Mouse (Mus musculus): ENCODE measurements at regions not wholly inside any gene's neighbourhood (a gene's known extent, or its start where the extent isn't known, plus 50 kb on each side); places are given as distances from the start of the nearest gene placed in this dataset.

- no peak overlapping the region for H3K27ac ChIP-seq
- no peak for DNase-seq (ENCODE audit: extremely low spot score, low spot score)
- no peaks in the 10 kb centered on the region for H3K27me3 ChIP-seq (ENCODE audit: poor library complexity, severe bottlenecking)
- no peaks in the 10 kb centered on the region for H3K9me3 ChIP-seq
- no peaks in the 10 kb centered on the region for H3K4me1 ChIP-seq
- H3K4me3 ChIP-seq, result no peak overlapping the region
- H3K36me3 ChIP-seq (replicated peaks), result no peaks in the 10 kb centered on the region
- 91% methylated on average over 5 of the region's 5 CpGs for WGBS
Measured at GRCm38 (mm10) chr11:6966968-6967367, 96.3 kb upstream of the Adcy1 start.

DNA sequence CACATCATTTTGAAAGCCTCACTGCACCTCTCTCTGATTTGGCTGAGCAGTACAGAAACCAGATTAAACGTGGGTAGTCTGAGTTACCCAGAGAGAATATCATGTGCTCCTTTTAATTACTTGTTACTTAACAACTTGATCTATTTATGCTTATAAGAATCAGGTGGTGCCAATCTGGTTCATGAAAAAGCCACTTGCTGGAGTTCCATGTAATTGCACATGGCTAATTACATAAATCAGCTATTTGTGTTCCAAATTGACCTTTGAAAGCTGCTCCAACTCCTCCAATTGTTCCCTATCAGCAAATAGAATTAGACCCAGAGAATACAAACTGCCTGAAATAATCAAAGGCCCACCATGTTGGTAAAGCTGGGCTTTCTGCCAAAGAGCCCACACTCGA, 98.8 kb upstream of the Adcy1 start:
- Histone ChIP-seq H3K36me3 (replicated peaks) (no peaks in the 10 kb centered on the region), H3K27ac (no peak overlapping the region), H3K27me3 (ENCODE audit: poor library complexity, severe bottlenecking) (no peaks in the 10 kb centered on the region), H3K9me3 (peaks cover 9% of the 10 kb centered on the region; the same call in 1 of the 2 replicates), H3K4me1 (no peaks in the 10 kb centered on the region), H3K4me3 (no peak overlapping the region)
- no peak for DNase-seq (ENCODE audit: extremely low spot score, low spot score)
- 78% methylated on average over 2 of the region's 2 CpGs for WGBS

DNA sequence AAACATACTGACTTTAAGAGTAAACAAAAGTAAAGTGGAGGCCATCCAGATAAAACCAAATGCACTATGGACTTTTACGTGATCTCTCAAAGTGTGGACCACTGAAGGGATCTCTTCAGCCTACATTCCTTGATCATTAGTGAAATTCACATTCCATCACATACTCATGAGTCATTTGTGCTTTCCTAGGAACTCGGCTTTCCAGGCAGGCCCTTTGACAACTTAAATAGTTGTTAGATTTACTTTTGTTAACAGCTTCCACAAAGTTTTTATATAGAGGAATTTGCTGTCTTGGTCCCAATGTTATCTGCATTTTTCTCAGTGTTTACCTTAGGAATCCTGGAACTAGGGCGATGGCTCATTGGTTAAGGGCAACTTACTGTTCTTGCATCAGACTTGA, 99.7 kb upstream of the Adcy1 start:
- no peak overlapping the region for H3K4me3 ChIP-seq
- H3K4me1 ChIP-seq, result no peaks in the 10 kb centered on the region
- H3K9me3 ChIP-seq, result peaks cover 9% of the 10 kb centered on the region; the same call in 1 of the 2 replicates
- no peak for DNase-seq (ENCODE audit: extremely low spot score, low spot score)
- no peak overlapping the region for H3K27ac ChIP-seq
- H3K27me3 ChIP-seq (ENCODE audit: poor library complexity, severe bottlenecking), result no peaks in the 10 kb centered on the region
- H3K36me3 ChIP-seq (replicated peaks), result no peaks in the 10 kb centered on the region
- 86% methylated on average over 3 of the region's 3 CpGs for WGBS

DNA sequence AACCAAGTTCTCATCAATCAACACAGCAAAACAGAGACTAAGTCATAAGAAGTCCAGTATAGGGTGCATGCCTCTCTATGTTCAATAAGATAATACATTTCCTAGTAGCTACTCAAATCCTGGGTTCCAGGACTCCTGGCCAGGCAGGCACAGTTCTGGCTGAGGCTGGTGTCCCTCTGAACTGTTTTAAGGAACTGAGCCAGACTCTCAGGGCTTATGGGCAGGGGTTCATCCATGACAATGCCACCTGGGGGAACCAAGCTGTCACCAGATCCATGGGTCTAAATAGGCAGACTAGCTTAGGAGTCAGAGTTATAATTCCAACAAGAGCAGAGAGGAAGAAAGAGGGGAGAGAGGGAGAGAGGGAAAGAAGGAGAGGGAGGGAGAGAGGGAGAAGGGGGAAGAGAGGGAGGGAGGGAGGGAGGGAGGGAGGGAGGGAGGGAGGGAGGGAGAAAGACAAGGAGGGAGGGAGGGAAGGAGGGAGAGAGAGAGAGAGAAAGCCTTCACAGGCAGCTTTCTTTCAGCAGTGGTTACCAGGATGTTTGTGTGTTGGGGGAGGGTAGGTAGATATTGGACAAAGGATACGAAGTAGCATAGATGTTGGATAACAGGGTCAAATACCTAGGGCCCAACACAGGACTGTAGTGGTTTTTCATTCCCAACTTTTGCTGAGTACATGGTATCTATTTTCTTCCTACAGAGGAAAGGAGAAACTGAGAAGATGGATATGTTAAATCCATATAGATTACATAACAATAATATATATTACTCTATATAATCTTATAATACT, 100.3 kb upstream of the Adcy1 start:
- Histone ChIP-seq H3K4me3 (no peak overlapping the region), H3K4me1 (no peaks in the 10 kb centered on the region), H3K27ac (no peak overlapping the region), H3K9me3 (peaks cover 11% of the 10 kb centered on the region; the same call in 1 of the 2 replicates), H3K27me3 (ENCODE audit: poor library complexity, severe bottlenecking) (no peaks in the 10 kb centered on the region), H3K36me3 (replicated peaks) (no peaks in the 10 kb centered on the region)
- WGBS, result 77% methylated on average over 1 of the region's 1 CpGs
- DNase-seq (ENCODE audit: extremely low spot score, low spot score), result no peak

DNA sequence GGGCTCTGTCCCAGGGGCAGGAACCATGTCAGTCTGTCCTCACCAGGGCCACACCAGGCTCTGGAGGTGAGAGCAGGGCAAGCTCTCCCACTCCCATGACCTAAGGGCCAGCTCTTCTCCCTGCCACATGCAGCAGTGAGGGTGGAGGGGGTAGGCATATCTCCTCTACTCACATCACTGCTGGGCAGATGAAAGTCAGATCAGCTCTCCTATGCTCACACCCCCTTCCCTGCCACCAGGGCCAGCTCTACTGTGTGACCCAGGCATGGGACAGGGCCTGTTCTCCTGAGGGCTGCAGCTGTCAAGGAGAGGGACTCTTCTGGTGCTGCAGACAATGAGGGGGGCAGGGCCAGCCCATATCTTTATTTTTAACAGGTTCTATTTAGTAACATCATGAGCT, 101.0 kb upstream of the Adcy1 start:
- Histone ChIP-seq H3K36me3 (replicated peaks) (no peaks in the 10 kb centered on the region), H3K9me3 (peaks cover 11% of the 10 kb centered on the region; the same call in 1 of the 2 replicates), H3K27me3 (ENCODE audit: poor library complexity, severe bottlenecking) (no peaks in the 10 kb centered on the region), H3K4me3 (no peak overlapping the region), H3K4me1 (no peaks in the 10 kb centered on the region), H3K27ac (no peak overlapping the region)
- DNase-seq (ENCODE audit: extremely low spot score, low spot score), result no peak

- no peak overlapping the region for H3K27ac ChIP-seq
- H3K4me1 ChIP-seq, result no peaks in the 10 kb centered on the region
- no peaks in the 10 kb centered on the region for H3K36me3 ChIP-seq (replicated peaks)
- 89% methylated on average over 1 of the region's 1 CpGs for WGBS
- no peaks in the 10 kb centered on the region for H3K9me3 ChIP-seq
- no peak overlapping the region for H3K4me3 ChIP-seq
- DNase-seq (ENCODE audit: extremely low spot score, low spot score), result no peak
- H3K27me3 ChIP-seq (ENCODE audit: poor library complexity, severe bottlenecking), result no peaks in the 10 kb centered on the region
Measured at GRCm38 (mm10) chr11:6952787-6953186, 110.5 kb upstream of the Adcy1 start.

- H3K27ac ChIP-seq, result no peak overlapping the region
- H3K36me3 ChIP-seq (replicated peaks), result no peaks in the 10 kb centered on the region
- no peak overlapping the region for H3K4me3 ChIP-seq
- DNase-seq (ENCODE audit: extremely low spot score, low spot score), result no peak
- H3K27me3 ChIP-seq (ENCODE audit: poor library complexity, severe bottlenecking), result no peaks in the 10 kb centered on the region
- no peaks in the 10 kb centered on the region for H3K4me1 ChIP-seq
- no peaks in the 10 kb centered on the region for H3K9me3 ChIP-seq
Measured at GRCm38 (mm10) chr11:6951361-6951760, 111.9 kb upstream of the Adcy1 start.

DNA sequence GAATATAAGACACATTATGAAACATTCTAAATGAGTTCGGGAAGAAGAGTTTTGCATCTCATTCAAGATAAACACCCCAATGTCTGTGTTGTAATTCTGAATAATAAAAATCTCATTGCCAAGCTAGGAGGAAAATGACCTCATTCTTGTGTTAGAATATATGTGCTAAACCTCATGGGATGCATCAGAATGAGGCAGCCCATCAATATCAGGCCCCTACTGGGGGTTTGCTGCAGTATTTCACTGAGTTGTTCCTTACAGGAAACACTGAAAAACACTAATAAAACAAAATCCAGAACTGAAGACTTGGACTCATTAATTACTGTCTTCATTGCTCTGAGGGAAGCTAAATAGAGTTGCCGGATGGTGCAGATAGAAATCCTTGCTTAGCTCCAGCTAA, 111.6 kb upstream of the Gm11983 start:
- H3K27ac ChIP-seq, result no peak overlapping the region
- H3K27me3 ChIP-seq (ENCODE audit: poor library complexity, severe bottlenecking), result no peaks in the 10 kb centered on the region
- no peak for DNase-seq (ENCODE audit: extremely low spot score, low spot score)
- no peaks in the 10 kb centered on the region for H3K36me3 ChIP-seq (replicated peaks)
- WGBS, result 87% methylated on average over 2 of the region's 2 CpGs
- no peaks in the 10 kb centered on the region for H3K9me3 ChIP-seq
- H3K4me1 ChIP-seq, result no peaks in the 10 kb centered on the region
- no peak overlapping the region for H3K4me3 ChIP-seq

GRCm38 (mm10) chr11:6934157-6934556, 96.7 kb upstream of the Gm11983 start:
- 98% methylated on average over 1 of the region's 1 CpGs for WGBS
- no peak for DNase-seq (ENCODE audit: extremely low spot score, low spot score)

DNA sequence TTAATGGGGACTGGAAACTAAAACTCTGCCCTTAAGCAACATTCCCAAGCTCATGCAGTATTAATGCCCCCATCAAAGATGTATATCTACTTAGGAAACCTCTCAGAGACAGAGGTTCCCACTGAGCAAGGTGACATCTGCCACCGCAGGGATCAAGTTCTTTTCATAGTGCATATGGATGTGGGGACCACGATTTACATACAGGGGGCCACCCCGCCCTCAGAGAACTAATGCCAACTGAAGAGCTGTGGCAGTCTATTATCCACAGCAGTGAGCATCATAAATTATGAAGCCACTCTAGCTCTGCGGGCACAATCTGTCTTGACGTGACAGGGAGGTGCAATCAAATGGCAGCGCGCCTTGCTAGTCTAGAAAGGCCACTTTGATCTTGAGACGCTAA, 88.6 kb upstream of the Gm11983 start:
- H3K36me3 ChIP-seq (replicated peaks), result no peaks in the 10 kb centered on the region
- H3K27me3 ChIP-seq (ENCODE audit: poor library complexity, severe bottlenecking), result no peaks in the 10 kb centered on the region
- H3K9me3 ChIP-seq, result no peaks in the 10 kb centered on the region
- no peak overlapping the region for H3K27ac ChIP-seq
- H3K4me1 ChIP-seq, result peaks cover 16% of the 10 kb centered on the region
- no peak for DNase-seq (ENCODE audit: extremely low spot score, low spot score)
- no peak overlapping the region for H3K4me3 ChIP-seq
- WGBS, result 92% methylated on average over 8 of the region's 8 CpGs

More at GRCm38 (mm10) chr11:6934157-6934556, 96.7 kb upstream of the Gm11983 start:
- H3K4me1 ChIP-seq, result no peaks in the 10 kb centered on the region
- H3K9me3 ChIP-seq, result no peaks in the 10 kb centered on the region
- no peak overlapping the region for H3K27ac ChIP-seq
- H3K4me3 ChIP-seq, result no peak overlapping the region
- no peaks in the 10 kb centered on the region for H3K36me3 ChIP-seq (replicated peaks)
- no peaks in the 10 kb centered on the region for H3K27me3 ChIP-seq (ENCODE audit: poor library complexity, severe bottlenecking)

- 38% methylated on average over 6 of the region's 6 CpGs for WGBS
- DNase-seq (ENCODE audit: extremely low spot score, low spot score), result no peak
- H3K9me3 ChIP-seq, result no peaks in the 10 kb centered on the region
- H3K36me3 ChIP-seq (replicated peaks), result no peaks in the 10 kb centered on the region
- no peaks in the 10 kb centered on the region for H3K27me3 ChIP-seq (ENCODE audit: poor library complexity, severe bottlenecking)
- no peak overlapping the region for H3K4me3 ChIP-seq
- no peak overlapping the region for H3K27ac ChIP-seq
- H3K4me1 ChIP-seq, result peaks cover 16% of the 10 kb centered on the region
Measured at GRCm38 (mm10) chr11:6924476-6924875, 87.0 kb upstream of the Gm11983 start.

DNA sequence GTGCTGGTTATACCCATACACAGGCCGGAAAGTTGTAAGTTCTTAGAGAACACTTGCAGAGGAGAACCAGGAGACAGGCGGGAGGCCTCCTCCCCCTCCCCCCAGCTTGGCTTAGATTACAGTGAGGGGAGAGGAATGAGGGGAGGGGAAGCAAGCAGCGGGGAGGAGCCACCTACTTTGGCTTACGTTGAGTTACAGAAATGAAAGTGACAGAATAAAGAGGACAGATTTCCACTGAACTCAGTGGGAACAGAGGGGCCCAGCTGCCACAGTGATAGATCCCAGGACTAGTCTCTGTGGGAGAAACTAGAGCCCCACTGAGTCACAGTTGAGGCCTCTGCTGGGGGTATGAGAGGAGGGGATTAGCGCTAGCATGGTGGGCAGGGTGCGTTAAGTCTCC, 86.5 kb upstream of the Gm11983 start:
- no peak for DNase-seq (ENCODE audit: extremely low spot score, low spot score)
- Histone ChIP-seq H3K4me1 (peaks cover 16% of the 10 kb centered on the region), H3K4me3 (no peak overlapping the region), H3K27ac (no peak overlapping the region), H3K9me3 (no peaks in the 10 kb centered on the region), H3K36me3 (replicated peaks) (no peaks in the 10 kb centered on the region), H3K27me3 (ENCODE audit: poor library complexity, severe bottlenecking) (no peaks in the 10 kb centered on the region)
- WGBS, result 12% methylated on average over 6 of the region's 6 CpGs

GRCm38 (mm10) chr11:6918546-6918945, 81.1 kb upstream of the Gm11983 start:
- DNase-seq (ENCODE audit: extremely low spot score, low spot score), result no peak
- no peak overlapping the region for H3K27ac ChIP-seq
- no peaks in the 10 kb centered on the region for H3K27me3 ChIP-seq (ENCODE audit: poor library complexity, severe bottlenecking)
- 93% methylated on average over 1 of the region's 1 CpGs for WGBS
- peaks cover 1% of the 10 kb centered on the region for H3K4me1 ChIP-seq
- H3K36me3 ChIP-seq (replicated peaks), result no peaks in the 10 kb centered on the region
- peaks cover 5% of the 10 kb centered on the region for H3K9me3 ChIP-seq
- no peak overlapping the region for H3K4me3 ChIP-seq

GRCm38 (mm10) chr11:6905630-6906029, 68.2 kb upstream of the Gm11983 start:
- H3K27ac ChIP-seq, result no peak overlapping the region
- H3K9me3 ChIP-seq, result no peaks in the 10 kb centered on the region
- no peak overlapping the region for H3K4me3 ChIP-seq
- peaks cover 15% of the 10 kb centered on the region for H3K4me1 ChIP-seq
- no peaks in the 10 kb centered on the region for H3K36me3 ChIP-seq (replicated peaks)
- 36% methylated on average over 5 of the region's 5 CpGs for WGBS
- DNase-seq (ENCODE audit: extremely low spot score, low spot score), result no peak
- H3K27me3 ChIP-seq (ENCODE audit: poor library complexity, severe bottlenecking), result peaks cover 7% of the 10 kb centered on the region; the same call in 1 of the 2 replicates
